In genomic region chr15:88750032-88750431, GRCm38 (mm10) we compare ENCODE assay signal across 13 mouse cellular contexts. TPM values are rescaled to one million over a fixed set of nuclear protein-coding genes. Genes with fewer than 3 reads are reported as not detected.
A peak's percentile ranks its signal among the peaks of the same experiment; 100 is the strongest.
DNase-seq lines count a peak whose midpoint lies in the region; ATAC-seq and TF ChIP-seq lines count a peak whose summit lies in the region.
"Had no signal": no experiment of that assay in that cellular context is flagged by ENCODE, and none has a peak within 500 bp of the region (broad histone marks: within the 10 kb centered on the region; RNA-seq: fewer than 3 reads in every experiment).

No protein-coding gene starts in this region.

- no peak overlapping the region for H3K9ac ChIP-seq in heart, embryonic 16.5 days (ENCODE audit: low read length)
- no peak overlapping the region; the same call in 1 of the 2 replicates for H3K9ac ChIP-seq in liver, embryonic 14.5 days (replicated peaks)

- H3K36me3 ChIP-seq in heart, embryonic 16.5 days (ENCODE audit: control insufficient read depth, insufficient read depth): no peaks in the 10 kb centered on the region
- H3K36me3 ChIP-seq in testis, adult 2 months (ENCODE audit: control insufficient read depth, insufficient read depth, low read length): no peaks in the 10 kb centered on the region
- H3K36me3 ChIP-seq in liver, embryonic 14.5 days (replicated peaks; ENCODE audit: control insufficient read depth, insufficient read depth, low read depth): peaks cover 4% of the 10 kb centered on the region

- DNase-seq in heart, postnatal 4 days: no peak
- DNase-seq in testis, postnatal 10 days (ENCODE audit: low spot score): no peak
- no peak for DNase-seq in liver, embryonic 14.5 days (ENCODE audit: low read depth in 3 of 3, low spot score in 3 of 3)
- DNase-seq in layer of hippocampus, adult 9-11 months: no peak
- DNase-seq: adrenal gland, postnatal 25 days; heart, postnatal 14 days; thymus, postnatal 4 days had no signal

- no peaks in the 10 kb centered on the region for H3K9me3 ChIP-seq in heart, embryonic 16.5 days (replicated peaks; ENCODE audit: control insufficient read depth, low read length)
- H3K9me3 ChIP-seq in liver, embryonic 14.5 days (ENCODE audit: control insufficient read depth, low read length): no peaks in the 10 kb centered on the region
- H3K9me3 ChIP-seq: megakaryocyte, embryonic 14.5 days had no signal

- peaks cover 12% of the 10 kb centered on the region for H3K4me1 ChIP-seq in heart, embryonic 16.5 days (ENCODE audit: control insufficient read depth, insufficient read depth, low read length)
- peaks cover 8% of the 10 kb centered on the region for H3K4me1 ChIP-seq in testis, adult 2 months (ENCODE audit: control insufficient read depth, insufficient read depth, low read length)
- H3K4me1 ChIP-seq in liver, embryonic 14.5 days (replicated peaks; ENCODE audit: control insufficient read depth in 2 of 2, insufficient read depth in 2 of 2, low read length in 1 of 2): peaks cover 14 to 25% of the 10 kb centered on the region in 2 experiments

- no peak for ATAC-seq in heart, embryonic 16.5 days (replicated peaks; ENCODE audit: extremely low read depth, insufficient read depth, low FRiP score)
- no peak for ATAC-seq in liver, embryonic 14.5 days (ENCODE audit: insufficient read depth)
- ATAC-seq in frontal cortex, adult (ENCODE audit: low TSS enrichment): no peak

- H3K4me3 ChIP-seq in heart, embryonic 16.5 days (ENCODE audit: low read length): no peak overlapping the region
- peak overlapping the region; percentile 84 for H3K4me3 ChIP-seq in testis, adult 2 months (ENCODE audit: control insufficient read depth, low read depth, low read length)
- no peak overlapping the region for H3K4me3 ChIP-seq in liver, embryonic 14.5 days (ENCODE audit: insufficient read depth in 1 of 2, low read depth in 2 of 2, low read length in 2 of 2)

- H3K27ac ChIP-seq in heart, embryonic 16.5 days (ENCODE audit: low read length): peak overlapping the region; percentile 98; the same call in 1 of the 2 replicates
- H3K27ac ChIP-seq in testis, adult 2 months (ENCODE audit: control insufficient read depth, insufficient read depth, low read depth, low read length): peak overlapping the region; percentile 98
- no peak overlapping the region for H3K27ac ChIP-seq in liver, embryonic 14.5 days
- H3K27ac ChIP-seq: layer of hippocampus, adult 2 months; left cerebral cortex, adult 2 months had no signal

- WGBS in heart, embryonic 16.5 days: 81% methylated on average over 10 of the region's 10 CpGs
- WGBS in liver, embryonic 14.5 days (ENCODE audit: insufficient replicate concordance): 55% methylated on average over 10 of the region's 10 CpGs

- TF ChIP-seq EP300 in liver, embryonic 14.5 days (IDR thresholded peaks at IDR 0.05; ENCODE audit: low read depth): no peak

- H3K4me2 ChIP-seq in heart, embryonic 16.5 days (ENCODE audit: low read depth, low read length): peak overlapping the region; percentile 91; the same call in 1 of the 2 replicates
- H3K4me2 ChIP-seq in liver, embryonic 14.5 days (ENCODE audit: low read depth): peak overlapping the region; percentile 85

- TF ChIP-seq POLR2A in testis, adult 2 months (IDR thresholded peaks at IDR 0.05; ENCODE audit: control insufficient read depth, low read depth, low read length): no peak

- no peaks in the 10 kb centered on the region for H3K27me3 ChIP-seq in heart, embryonic 16.5 days (ENCODE audit: control insufficient read depth, insufficient read depth, low read length)
- H3K27me3 ChIP-seq in testis, adult 2 months (ENCODE audit: control insufficient read depth, insufficient read depth, low read length): no peaks in the 10 kb centered on the region
- no peaks in the 10 kb centered on the region for H3K27me3 ChIP-seq in liver, embryonic 14.5 days (ENCODE audit: control insufficient read depth, insufficient read depth, low read length)
- H3K27me3 ChIP-seq: megakaryocyte, embryonic 14.5 days had no signal

- no peak for TF ChIP-seq CTCF in testis, adult 2 months (IDR thresholded peaks at IDR 0.05; ENCODE audit: control insufficient read depth, insufficient read depth, insufficient replicate concordance, low read depth, low read length)
- no peak for TF ChIP-seq CTCF in liver, embryonic 14.5 days (IDR thresholded peaks at IDR 0.05; ENCODE audit: low read depth)

RNA-seq across cellular contexts. Expression of gene Zbed4, which starts 1.4 kb away (rescaled TPM):
- polyA plus RNA-seq in heart, embryonic 16.5 days (2015; fragmentation: Nextera tagmentation; extraction: Ambion mirVana): 13.4 and 14.1 TPM in 2 replicates
- 10 to 100 TPM; 17.8 to 18.9 TPM for total RNA-seq in heart, postnatal 4 days (2021)
- 14.4 and 16.8 TPM in 2 replicates for polyA plus RNA-seq in testis, adult 2 months (2012; rRNA removed)
- 5.9 and 8.0 TPM in 2 replicates for polyA plus RNA-seq in liver, embryonic 14.5 days (2012; rRNA removed)
- 11.4 and 11.5 TPM in 2 replicates for polyA plus RNA-seq in liver, embryonic 14.5 days (2014; fragmentation: Nextera tagmentation; extraction: Ambion mirVana)

RNA-seq across cellular contexts. Expression of gene Brd1, which starts 16.0 kb away (rescaled TPM):
- polyA plus RNA-seq in heart, embryonic 16.5 days (2015; fragmentation: Nextera tagmentation; extraction: Ambion mirVana): 12.0 and 12.3 TPM in 2 replicates
- total RNA-seq in heart, postnatal 4 days (2021): 10 to 100 TPM; 45.1 to 46.7 TPM
- 13.6 and 14.4 TPM in 2 replicates for polyA plus RNA-seq in testis, adult 2 months (2012; rRNA removed)
- polyA plus RNA-seq in liver, embryonic 14.5 days (2012; rRNA removed): 4.1 and 6.1 TPM in 2 replicates
- polyA plus RNA-seq in liver, embryonic 14.5 days (2014; fragmentation: Nextera tagmentation; extraction: Ambion mirVana): 5.5 and 7.1 TPM in 2 replicates
